Mouse (Mus musculus) left cerebral cortex, postnatal 25 days (tissue): ENCODE measurements around the gene Gucy2e. TPM values are rescaled to one million over a fixed set of nuclear protein-coding genes. Genes with fewer than 3 reads are reported as not detected.

ENCODE experiments used
- DNase-seq, 2 experiments: peaks; one replicate each; pipeline ENCODE4 v3.0.0; 2022; ENCODE audit warnings: low spot score in 2 of 2, mixed read lengths in 1 of 2
- intact Hi-C: fragments of 180-260 bp; cut with DNase I; formaldehyde crosslinking; loops from one replicate; pipeline ENCODE4 v1.15.1; 2025
- total RNA-seq, 2 experiments: library from RNA; stranded (reverse); gene quantifications; 2 replicates each; pipeline ENCODE4 v1.2.3; 2021

The Gucy2e gene
- under 1 TPM; 0.80 to 0.94 TPM for total RNA-seq

GRCm38 (mm10) chr11:69236926-69237260 lies at the start of gene Gucy2e:
Gene Gucy2e, minus strand, starts transcription at chr11:69237036.
- no peak for DNase-seq
- intact Hi-C loops = loop anchor here (5.0 kb wide), 1 partner anchor 175 kb away; no protein-coding TSS in a partner anchor

- intact Hi-C loops = no loop called here
Measured at GRCm38 (mm10) chr11:69277267-69277666, 40.4 kb upstream of the Gucy2e start.

GRCm38 (mm10) chr11:69276081-69276480 lies 39.2 kb upstream of the Gucy2e start:
- intact Hi-C loops = no loop called here
- DNase-seq = no peak

More at GRCm38 (mm10) chr11:69277267-69277666, 40.4 kb upstream of the Gucy2e start:
- DNase-seq = no peak

- no peak for DNase-seq
- intact Hi-C loops = no loop called here
Measured at GRCm38 (mm10) chr11:69275650-69276049, 38.8 kb upstream of the Gucy2e start.

GRCm38 (mm10) chr11:69272122-69272740 lies 35.4 kb upstream of the Gucy2e start:
- intact Hi-C loops = loop anchor here (1.0 to 5.0 kb wide), 2 partner anchors 118 to 240 kb away; no protein-coding TSS in a partner anchor
- DNase-seq = peak; percentile 77 to 79

- DNase-seq = peak; percentile 70 to 84
- intact Hi-C loops = loop anchor here (2.0 kb wide), 1 partner anchor 53 kb away; the partner anchor contains the start of genes Cntrob and Trappc1
Measured at GRCm38 (mm10) chr11:69269575-69269974, 32.7 kb upstream of the Gucy2e start.

GRCm38 (mm10) chr11:69268100-69268499 lies 31.3 kb upstream of the Gucy2e start:
- intact Hi-C loops = loop anchor here (2.0 kb wide), 1 partner anchor 55 kb away; the partner anchor contains the start of genes Cntrob and Trappc1
- DNase-seq = no peak

- DNase-seq = no peak
- intact Hi-C loops = loop anchor here (1.0 to 2.0 kb wide), 2 partner anchors 99 to 123 kb away; no protein-coding TSS in a partner anchor
Measured at GRCm38 (mm10) chr11:69267341-69267740, 30.5 kb upstream of the Gucy2e start.

- peak; percentile 80 to 97 for DNase-seq
- intact Hi-C loops = loop anchor here (2.0 kb wide), 1 partner anchor 101 kb away; no protein-coding TSS in a partner anchor
Measured at GRCm38 (mm10) chr11:69266253-69266652, 29.4 kb upstream of the Gucy2e start.

- no peak for DNase-seq
- intact Hi-C loops = no loop called here
Measured at GRCm38 (mm10) chr11:69265410-69265809, 28.6 kb upstream of the Gucy2e start.

GRCm38 (mm10) chr11:69264276-69264675 lies 27.4 kb upstream of the Gucy2e start:
- DNase-seq = no peak
- intact Hi-C loops = no loop called here

- DNase-seq = peak in 1 of 2 experiments; percentile 21
- intact Hi-C loops = no loop called here
Measured at GRCm38 (mm10) chr11:69260111-69260510, 23.3 kb upstream of the Gucy2e start.

- DNase-seq = peak; percentile 13 to 29
Measured at GRCm38 (mm10) chr11:69258287-69258686, 21.5 kb upstream of the Gucy2e start.

GRCm38 (mm10) chr11:69257807-69258206 lies 21.0 kb upstream of the Gucy2e start:
- DNase-seq = peak; percentile 36 to 65

More at GRCm38 (mm10) chr11:69258287-69258686, 21.5 kb upstream of the Gucy2e start:
- intact Hi-C loops = loop anchor here (2.0 to 5.0 kb wide), 2 partner anchors 133 to 254 kb away; no protein-coding TSS in a partner anchor

GRCm38 (mm10) chr11:69257072-69257471 lies 20.2 kb upstream of the Gucy2e start:
- DNase-seq = no peak
- intact Hi-C loops = loop anchor here (5.0 kb wide), 1 partner anchor 255 kb away; no protein-coding TSS in a partner anchor

More at GRCm38 (mm10) chr11:69257807-69258206, 21.0 kb upstream of the Gucy2e start:
- intact Hi-C loops = loop anchor here (2.0 to 5.0 kb wide), 2 partner anchors 133 to 254 kb away; no protein-coding TSS in a partner anchor

GRCm38 (mm10) chr11:69254808-69255207 lies 18.0 kb upstream of the Gucy2e start:
- DNase-seq = no peak
- intact Hi-C loops = loop anchor here (5.0 kb wide), 1 partner anchor 257 kb away; no protein-coding TSS in a partner anchor

- intact Hi-C loops = no loop called here
- no peak for DNase-seq
Measured at GRCm38 (mm10) chr11:69253131-69253530, 16.3 kb upstream of the Gucy2e start.

- DNase-seq = no peak
- intact Hi-C loops = no loop called here
Measured at GRCm38 (mm10) chr11:69251953-69252352, 15.1 kb upstream of the Gucy2e start.

GRCm38 (mm10) chr11:69251135-69251842 lies 14.5 kb upstream of the Gucy2e start:
- intact Hi-C loops = no loop called here
- no peak for DNase-seq

- intact Hi-C loops = no loop called here
- no peak for DNase-seq
Measured at GRCm38 (mm10) chr11:69250106-69250505, 13.3 kb upstream of the Gucy2e start.
